Mouse (Mus musculus) c-Kit-positive CD71-negative TER-119-negative erythroid progenitor cells, embryonic 14.5 days (primary cell): ENCODE measurements around the gene Trpm6.

Experiments
- DNase-seq: peaks from one replicate; pipeline ENCODE4 v3.0.0-alpha.2; 2013; ENCODE audit warnings: low read depth

Trpm6 gene

DNA sequence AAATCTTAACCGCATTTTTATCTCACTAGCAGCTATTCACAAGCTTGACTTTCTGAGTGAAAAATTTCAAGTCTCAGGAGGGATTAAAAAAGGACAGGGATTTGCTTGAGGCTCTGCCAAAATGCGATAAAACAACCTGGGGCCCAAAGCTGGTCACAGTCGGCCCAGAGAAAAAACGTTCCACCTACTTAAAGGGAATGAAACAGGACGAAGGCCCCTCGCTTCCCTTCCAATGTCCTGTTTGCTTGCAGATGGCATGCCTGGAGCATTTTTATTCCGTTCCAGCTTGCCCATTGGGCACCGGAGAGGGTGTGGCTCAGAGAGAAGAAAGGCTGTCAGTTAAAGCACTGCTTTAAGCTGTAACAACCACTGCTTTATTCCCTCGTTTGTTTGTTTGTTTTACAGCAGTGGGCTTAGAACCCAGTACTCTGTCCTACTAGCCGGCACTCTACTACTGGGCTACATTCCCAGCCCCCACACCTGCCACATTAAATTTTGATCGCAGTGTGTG is 139.4 kb downstream of the Trpm6 start:
- no peak for DNase-seq

DNA sequence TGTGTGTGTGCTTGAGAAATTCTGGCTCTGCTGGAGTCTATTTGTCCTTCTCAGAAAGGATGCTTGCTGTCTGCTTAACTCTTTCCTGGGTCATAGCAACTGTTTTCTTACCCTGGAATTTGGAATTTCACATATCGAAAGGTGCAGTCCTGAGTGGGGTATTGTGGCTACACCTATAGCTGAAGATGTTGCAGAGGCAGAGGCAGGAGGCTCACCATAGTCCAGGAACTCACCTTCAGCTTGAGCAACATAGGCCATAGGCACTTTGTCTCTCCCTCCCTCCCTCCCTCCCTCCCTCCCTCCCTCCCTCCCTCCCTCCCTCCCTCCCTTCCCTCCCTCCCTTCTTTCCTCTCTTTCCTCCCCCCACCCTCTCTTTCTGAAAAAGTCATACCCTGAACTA is 139.8 kb downstream of the Trpm6 start:
- no peak for DNase-seq

DNA sequence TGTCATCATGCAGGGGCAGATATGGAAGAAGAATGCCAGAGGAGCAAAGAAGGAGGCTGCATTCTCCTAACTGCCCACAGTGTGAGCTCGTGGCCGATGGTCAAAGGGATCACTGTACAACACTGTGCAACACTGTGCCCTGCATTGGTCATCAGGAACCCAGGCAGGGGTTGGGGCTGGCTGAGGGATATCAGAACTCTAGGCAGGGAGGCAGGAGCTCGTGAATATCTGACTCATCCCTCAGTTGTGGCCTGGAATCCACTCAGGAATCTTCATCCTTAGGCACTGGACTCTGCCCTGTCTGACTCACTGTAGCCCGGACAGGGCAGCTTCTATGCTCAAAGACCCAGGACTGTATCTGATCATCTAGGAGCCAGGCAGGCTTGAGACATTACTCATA is 140.4 kb downstream of the Trpm6 start:
- no peak for DNase-seq

DNA sequence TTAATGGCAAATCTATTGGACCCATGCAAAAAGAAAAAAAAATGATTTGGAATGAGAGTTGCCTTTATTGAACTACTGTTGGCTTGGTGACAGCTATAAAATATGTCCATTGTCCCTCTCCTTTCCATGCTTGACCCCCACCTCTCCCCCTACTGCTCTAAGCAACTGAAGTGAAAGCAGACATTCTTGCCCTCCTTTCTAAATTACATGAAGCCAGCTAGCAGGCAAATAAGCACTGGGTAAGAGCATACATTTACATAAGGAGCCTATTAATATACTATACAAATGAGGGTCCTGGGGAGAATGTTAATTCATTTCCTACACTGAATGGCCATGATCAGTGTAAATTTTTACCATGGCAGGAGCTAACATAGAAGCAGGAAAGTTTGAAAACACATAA is 148.5 kb downstream of the Trpm6 start:
- no peak for DNase-seq

DNA sequence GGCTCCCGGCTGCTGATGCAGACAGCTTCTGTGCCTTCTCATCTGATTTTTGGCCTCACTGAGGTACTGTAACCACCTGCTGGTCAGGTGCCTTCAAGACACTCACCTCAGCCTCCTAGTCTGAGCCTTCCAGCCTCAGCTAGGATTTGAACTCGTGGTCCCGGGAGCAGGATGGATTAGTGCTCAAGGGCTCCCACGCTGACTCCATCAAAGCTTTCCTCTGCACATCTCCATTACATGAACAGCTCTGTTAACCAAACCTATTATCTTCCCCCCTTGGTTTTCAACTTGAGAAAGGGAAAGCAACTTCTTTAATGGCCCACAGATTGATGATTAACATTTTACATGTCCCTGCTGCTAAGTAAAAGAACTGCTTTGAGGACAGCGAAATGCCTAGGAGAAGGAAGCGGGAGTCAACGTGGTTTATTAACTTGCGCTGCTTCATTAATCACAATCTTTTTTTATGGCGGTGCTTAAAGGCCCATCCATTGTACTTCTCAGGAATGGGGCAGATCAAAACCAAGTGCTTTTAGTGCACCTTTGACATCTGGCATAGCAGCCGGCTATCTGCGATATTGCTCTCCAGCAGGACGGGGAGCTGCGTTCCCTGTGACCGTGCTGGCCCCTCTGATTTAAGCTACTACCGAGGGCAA is 152.4 kb downstream of the Trpm6 start:
- DNase-seq: no peak

DNA sequence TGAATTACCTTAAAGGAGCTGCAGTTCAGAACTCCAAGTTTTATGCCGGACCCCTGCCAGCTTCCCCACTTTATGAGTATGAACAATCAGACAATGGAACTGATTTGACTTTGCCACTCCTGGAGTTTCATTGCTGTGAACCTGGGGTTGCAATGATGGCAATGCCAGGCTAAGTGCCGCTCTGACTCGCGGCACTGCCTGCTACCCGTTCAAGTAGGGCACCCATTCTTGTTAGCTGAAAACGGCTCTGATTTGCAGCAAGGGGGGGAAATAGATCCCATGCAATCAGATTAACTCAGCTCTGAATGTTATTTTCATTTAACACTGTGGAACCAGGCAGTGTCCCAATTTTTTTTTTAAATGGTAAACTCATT is 152.9 kb downstream of the Trpm6 start:
- no peak for DNase-seq

DNA sequence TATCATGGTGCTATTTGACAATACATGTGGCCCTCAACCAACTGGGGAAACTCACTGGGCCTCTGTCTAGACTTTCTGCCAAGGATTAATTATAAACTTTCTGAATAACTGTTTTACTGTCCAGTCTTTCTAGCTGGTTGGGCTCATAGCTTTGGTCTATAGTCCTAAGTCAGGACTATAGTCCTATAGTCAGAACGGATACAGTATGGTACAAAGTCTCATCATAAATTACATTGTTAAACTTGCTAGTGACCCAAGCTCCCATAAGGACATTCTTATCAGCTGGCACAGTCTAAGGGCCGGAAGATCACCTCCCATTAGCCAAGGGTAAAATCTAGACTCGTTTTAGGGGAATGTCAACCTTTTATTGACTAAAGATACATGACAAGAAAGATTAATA is 155.7 kb downstream of the Trpm6 start:
- no peak for DNase-seq

DNA sequence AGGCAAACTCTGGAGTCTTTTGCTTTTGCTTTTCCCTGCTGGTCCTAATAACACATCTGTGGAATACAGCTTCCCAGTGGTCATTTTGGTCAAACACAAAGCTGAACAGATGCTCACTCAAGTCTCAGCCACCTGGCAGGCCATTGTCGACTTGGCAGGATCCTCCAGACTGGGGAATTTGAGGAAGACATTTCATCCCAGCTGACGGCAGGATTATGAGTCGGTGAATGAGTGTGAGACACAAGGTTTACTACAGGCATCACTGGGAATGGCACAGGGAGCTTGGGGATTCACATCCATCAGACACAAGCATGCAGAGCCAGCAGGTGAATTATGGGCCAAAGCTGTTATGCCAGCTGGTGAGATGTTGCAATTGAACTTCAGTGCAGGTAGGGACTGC is 159.9 kb downstream of the Trpm6 start:
- no peak for DNase-seq

DNA sequence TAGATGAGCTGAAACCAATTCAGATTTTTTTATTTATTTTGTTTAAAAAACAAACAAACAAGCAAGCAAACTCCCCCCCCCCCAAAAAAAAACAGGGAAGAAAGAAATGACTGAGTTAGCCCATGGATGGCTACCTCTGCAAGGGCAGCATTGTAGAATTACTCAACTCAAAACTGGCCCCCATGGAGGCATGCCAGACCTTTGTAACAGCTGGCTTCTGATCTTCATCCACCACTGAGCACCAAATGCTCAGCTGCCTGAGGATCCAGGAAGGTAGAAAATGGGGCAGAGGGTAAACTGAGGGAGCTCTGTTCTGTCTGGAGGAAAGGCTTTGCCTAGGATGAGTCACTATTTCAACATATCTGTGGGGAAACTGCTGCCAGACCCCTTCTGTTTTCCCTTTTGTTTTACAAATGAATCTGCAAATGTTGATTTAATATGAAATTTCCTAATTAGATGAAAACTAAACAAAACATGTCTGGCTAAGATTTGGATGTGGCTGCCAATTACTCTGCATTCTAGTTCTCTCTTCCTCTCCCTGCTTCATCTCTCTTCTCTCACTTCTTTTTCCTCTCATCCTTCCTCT is 162.1 kb downstream of the Trpm6 start:
- no peak for DNase-seq

DNA sequence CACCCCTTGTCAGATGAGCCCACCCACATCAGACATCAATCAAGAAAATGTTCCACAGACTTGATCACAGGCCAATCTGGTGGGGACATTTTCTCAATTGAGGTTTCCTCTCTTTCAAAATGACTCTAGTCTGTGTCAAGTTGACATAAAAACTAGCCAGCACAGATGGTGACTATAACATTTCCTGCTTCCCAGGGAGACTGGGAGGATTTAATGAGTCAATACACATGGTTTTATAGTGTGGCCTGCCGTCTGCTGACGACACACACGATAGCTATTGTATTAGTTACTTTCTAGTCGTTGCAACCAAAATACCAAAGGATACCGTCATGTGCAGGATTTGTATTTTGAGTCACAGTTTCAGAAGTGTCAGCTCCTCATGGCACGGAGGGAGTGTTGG is 191.6 kb downstream of the Trpm6 start:
- no peak for DNase-seq
